Mouse (Mus musculus) spleen, postnatal 14 days (tissue): ENCODE results near the gene Adad2.

ENCODE experiments used
- DNase-seq, 2 experiments: peaks; one replicate each; pipeline ENCODE4 v3.0.0; 2021 to 2022; ENCODE audit warnings: low spot score in 2 of 2

The Adad2 gene

DNA sequence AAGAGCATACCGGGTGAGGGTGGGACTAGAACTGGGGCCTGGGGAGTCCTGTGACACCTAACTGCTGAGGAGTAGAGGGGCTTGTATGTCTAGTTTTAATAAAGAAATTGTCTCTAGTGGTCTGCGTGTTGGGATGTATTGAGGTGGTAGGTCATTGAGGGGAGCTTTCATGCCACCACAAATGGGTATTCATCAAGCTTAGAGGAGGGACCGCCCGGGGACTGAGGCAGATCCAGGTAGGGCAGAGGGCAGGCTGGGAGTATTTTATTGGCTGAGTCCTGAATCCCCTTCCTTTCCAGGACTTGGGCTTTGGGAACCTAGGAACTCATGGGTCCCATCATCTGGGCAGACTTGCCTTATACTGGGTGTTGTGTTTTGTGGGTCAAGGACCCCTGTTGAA, 4.3 kb downstream of the Adad2 start:
- no peak for DNase-seq

DNA sequence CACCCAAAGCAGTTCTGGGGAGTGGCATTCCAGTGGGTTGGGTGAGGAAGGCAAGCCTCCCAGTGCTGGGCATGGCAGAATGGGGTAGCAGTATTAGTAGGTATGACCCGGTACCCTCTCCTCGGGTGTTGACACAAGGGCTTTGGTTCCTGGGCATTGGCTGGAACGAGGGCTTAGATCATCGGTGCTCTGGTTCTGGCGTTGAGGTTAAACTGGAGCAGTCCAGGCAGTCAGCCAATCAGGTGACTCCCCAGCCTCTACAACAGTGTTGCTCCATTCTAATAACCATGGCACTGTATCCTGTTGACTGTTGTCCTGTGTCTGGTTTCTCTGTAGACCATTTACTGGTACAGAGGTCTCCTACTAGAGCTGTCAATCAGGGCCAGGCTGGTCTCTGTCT, 5.0 kb downstream of the Adad2 start:
- DNase-seq: no peak

DNA sequence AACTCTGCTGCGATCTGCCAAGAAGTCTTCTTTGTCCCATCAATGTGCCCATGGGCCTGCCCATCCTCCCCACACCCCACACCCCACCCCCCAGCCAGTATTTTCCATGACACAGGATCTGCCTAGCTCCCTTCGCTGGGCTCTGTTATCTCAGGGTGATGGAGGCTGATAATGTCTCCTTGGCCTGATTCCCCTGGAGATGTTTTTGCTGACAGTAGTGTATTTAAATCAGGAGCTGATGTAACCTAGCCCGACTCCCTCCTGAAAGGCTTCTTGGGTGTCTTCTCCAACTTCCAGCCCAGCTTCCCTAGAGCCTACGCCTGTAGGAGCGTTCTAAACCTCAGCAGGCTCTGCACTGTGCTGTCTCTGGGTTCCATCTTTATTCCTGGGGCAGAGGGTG, 6.3 kb downstream of the Adad2 start:
- DNase-seq: no peak

DNA sequence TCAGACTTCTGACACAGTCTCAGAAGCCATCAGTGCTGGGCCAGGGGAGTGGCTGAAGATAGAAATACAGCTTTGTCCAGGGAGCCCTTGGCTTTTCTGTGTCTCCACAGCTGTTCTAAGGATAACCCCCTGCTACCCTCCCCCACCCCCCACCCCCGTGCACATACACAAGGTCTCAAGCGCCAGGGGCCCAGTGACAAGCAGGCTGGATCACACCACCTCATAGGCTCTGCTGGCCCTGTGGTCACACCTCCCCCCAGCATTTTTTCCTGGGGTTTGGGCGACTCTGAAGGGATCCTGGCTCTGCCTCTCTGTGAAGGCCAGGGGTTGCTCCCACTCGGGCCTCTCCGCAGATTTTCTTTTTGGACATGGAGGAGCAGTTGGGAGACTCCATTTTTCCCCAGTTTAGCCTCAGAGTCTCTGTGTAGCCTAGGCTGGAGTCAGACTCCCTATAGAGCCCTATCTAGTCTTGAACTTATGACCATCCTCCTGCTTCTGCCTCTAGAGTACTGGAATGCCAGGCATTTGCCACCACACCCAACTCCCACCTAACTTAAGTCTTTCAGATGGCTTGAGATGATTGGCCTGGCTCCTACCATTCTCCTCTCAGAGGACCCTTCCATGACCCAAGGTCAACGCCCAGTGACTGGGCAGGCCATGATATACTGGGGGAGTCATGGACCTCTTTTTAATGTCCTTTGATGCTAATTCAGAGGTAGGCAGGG, 7.7 kb downstream of the Adad2 start:
- DNase-seq: no peak

DNA sequence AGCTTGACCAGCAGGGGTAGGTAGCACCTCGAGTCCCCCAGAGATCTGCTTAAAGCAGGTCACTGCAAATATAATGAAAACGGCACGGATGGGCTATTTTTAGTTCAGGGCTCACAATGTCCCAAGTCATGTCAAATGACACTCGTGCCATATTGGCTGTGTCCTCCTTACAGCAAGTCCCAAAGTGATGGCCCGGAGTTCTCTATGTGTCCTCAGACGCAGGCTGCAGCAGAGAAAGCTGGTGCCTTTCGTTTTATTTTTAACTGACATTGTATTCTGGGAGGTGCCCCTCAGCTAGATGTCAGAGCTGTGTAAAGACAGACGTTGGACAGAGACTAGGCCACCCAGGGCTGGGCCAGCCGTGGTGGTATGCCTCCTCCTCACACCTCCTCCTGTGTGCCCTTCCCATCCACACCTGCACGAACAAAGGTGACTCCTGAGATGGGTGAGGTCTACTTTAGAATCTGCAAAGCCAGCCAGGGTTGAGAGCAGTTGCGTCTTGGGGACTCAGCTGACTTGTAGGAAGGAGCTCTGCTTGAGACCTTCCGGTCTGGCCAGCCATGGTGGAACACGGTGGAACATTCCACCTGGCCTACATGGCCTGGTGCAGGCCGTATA, 8.4 kb downstream of the Adad2 start:
- DNase-seq: no peak

DNA sequence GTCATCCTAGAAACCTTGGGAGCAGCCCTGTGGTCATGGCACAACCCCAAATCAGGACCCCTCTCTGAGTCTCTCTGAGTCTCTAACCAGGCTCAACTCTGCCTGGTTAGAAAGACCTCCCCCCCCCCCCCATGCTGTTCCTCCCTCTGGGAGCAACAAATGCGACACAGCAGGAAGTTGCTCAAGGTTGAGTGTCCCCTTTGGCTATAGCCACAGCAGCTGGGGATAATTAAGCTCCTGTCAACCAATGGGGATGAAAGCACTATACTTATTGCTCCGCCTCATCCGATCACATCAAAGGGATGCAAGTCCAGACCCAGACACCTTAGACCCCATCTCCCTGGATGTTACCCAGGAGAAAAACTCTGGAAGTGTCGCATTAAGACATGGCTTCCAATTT, 10.0 kb downstream of the Adad2 start:
- no peak for DNase-seq

DNA sequence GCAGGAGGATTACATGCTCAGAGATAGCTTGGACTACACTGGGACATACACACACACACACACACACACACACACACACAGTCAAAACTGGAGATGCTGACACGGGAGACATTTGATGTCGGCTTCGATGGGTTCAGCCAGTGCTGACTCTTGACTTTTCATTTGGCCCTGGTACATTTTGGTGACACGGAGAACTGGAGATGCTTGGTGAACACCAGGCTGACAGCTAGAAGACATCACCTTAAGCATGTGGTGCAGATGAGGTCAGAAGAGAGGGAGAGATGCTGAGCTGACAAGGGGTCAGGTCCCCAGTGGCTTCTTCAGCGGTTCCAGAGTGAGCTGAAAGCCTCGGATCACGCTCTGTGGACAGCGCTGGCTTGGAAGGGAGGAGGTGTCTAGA, 10.5 kb downstream of the Adad2 start:
- no peak for DNase-seq

DNA sequence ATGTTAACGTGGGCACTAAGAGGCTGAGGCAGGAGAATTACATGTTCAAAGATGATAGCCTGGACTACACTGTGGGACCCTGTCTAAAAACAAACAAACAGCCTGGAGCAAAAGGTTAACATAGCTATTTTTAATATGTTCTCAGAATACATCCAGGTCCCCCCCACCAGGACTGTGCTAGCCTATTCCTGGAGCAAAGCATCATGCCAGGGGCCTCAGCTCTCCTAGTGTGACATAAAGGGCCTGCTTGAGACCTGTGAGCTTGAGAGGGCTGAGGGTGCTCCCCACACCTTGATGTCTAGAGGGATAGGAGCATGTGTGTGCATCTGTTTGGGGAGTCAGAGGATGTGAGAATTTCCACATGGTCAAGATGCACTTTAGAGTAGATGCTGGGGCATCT, 11.2 kb downstream of the Adad2 start:
- no peak for DNase-seq

DNA sequence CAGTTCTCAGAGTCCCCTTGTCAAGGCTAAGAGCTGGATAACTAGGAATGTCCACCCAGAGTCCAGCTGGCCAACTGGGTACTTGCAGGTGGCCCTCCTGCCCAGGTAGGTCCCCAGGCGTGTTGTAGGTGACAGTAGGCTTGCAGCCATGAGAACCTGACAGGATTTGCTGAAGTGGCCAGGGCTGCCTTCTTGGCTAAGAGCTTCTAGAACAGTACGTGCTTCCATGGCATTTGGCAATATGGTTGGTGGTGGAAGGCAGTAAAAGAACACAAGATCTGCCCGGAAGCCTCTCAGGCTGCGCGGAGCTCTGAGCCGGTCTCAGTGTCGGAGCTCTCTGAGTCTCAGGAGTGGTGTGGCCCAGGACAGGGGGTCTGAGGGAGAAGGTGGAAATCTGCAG, 12.4 kb downstream of the Adad2 start:
- DNase-seq: no peak

DNA sequence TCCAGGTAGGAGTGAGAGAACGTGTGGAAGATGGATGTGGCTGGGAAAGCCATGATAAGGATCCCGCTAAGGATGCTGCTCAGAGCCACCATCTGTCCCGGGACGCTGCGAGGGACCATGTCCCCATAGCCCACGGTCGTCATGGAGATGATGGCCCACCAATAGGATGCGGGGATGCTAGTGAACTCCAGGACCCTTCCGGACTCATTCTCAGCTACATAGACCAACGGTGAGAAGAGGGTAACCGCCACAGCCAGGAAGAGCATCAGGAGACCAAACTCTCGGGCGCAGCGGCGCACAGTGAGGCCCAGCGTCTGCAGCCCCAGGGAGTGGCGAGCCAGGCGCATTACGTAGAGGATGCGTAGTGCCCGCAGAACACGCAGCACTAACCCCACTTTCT, 13.2 kb downstream of the Adad2 start:
- no peak for DNase-seq

DNA sequence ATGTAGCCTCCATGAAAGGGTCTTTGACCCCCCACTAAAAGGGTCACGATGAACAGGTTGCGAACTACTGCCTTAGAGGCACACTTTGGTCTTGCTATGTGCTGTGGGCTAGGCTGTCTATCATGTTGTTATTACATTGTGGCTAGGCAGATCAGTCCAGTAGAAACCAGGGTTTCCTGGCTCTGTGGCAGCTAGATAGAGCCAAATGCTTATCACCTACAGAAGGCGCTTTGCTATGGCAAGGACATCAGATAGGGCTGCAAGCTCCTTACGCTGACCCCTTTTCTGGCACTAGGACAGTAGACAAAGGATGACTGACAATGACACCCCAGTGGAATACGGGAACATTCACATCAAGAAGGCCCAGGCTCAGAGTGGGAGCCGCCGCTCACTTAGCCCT, 14.7 kb downstream of the Adad2 start:
- no peak for DNase-seq

DNA sequence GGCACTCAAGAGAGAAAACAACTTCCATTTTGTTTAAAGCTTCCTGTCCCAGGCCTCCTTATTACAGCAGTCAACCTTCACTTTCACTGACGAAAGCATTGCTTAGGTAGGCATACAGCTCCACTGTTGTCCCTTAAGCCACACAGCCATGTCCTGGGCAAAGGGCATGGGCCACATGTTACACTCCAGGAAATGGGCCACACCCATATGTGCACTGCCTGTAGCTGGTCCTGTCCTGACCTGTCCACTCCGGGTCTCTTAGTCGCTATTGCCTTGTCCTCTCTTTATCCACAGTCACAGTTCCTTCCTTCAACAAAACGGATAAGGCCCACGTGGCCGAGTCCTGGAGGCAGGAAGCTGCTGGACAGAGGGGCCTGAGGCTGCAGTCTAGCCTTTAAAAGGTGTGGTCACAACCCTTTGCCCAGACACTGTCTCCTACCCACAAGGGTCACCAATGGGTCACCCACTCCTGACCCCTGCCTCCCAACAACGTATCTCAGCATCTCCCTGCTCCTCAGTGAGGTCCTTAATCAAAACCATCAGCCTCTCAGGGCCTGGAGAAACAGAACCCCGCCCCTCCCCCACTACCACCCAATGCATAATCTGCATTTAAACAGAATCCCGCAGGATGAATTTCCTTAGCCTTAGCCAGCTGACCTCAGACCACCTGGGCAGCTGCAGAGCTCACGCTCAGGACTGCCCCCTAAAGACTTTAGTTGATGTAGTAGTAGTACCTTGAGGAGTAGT, 15.2 kb downstream of the Adad2 start:
- DNase-seq: no peak

DNA sequence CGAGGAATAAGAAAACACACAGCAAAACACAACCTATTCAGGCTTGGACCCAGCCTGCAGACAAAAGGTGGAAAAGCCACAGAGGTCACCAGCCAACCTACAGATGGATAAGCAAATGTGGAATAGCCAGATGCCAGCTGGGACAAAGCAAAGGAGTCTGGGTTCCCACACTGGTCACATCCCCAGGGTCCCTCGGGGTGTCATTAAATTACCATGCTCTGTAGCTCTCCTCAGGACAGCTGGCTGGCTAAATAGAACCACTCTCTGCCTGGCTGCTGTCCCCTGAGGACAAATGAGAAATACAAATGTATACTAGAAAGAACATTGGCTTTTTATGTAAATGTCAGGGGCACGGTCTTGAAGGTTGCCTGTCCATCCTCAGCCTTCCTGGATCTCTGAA, 18.3 kb downstream of the Adad2 start:
- no peak for DNase-seq

DNA sequence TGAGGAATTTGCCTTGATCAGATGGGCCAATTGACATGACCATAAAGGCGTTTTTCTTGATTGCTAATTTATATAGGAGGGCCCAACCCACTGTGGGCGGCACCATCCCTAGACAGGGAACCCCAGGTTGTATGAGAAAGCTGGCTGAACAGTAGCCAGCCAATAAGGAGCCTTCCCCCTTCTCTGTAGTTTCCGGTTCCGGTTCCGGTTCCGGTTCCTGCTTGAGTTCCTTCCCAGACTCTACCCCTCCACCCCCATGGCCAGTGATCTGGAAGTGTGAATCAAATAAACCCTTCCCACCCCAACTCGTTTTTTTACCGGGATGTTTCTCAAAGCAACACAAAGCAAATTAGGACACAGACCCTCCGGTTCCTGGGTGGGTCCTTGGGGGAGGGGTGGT, 19.7 kb downstream of the Adad2 start:
- no peak for DNase-seq

DNA sequence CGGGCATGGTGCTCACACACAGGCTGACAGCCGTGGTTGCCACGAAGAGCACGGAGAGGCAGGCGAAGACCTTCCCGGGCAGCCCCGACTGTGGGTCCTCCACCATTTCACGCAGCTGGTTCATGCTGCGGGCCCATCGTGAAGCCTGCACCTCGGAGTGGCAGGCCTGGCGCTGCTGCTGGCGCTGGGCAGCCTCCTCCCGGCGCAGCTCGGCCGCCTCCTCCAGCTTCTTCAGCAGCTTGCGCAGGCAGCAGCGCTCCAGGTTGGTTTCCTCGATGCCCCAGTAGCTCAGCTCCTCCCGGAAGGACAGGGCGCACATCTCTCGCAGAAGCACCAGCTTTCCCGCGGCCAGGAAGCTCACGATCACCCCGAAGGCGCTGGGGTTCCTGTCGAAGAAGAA, 20.4 kb downstream of the Adad2 start:
- DNase-seq: no peak

DNA sequence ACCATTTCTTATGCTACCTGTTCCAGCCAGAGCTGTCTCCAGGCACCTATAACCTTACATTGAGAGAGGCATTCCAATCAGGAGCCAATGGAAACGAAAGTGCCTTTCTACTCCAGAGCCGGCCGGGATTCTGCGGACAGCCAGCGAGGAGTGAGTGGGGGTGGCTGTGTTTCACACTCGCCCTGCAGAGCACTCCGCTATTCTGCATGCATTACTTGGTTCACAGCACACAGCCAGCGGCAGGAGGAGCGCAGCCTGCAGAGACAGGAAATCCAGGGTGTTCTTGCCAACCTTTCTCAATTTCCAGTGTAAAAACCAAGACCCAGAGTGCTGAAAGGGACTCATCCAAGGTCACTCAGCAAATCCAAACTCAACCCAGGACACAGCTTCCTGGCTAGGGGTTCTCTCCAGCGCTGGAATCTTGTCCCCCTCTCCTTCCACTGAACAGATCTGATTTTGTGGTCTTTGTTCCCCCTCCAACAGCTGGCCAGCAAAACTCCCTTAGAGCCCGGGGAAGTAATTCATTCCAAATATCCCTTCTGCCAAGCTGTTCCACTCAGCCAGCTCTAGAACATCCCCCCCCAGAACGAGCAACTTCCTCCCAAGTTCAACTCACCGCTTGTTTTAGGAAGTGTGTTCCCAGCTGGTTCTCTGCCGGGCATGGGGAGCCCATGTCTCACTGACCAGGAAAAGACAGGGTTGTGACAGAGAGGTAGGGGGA, 22.2 kb downstream of the Adad2 start:
- no peak for DNase-seq

DNA sequence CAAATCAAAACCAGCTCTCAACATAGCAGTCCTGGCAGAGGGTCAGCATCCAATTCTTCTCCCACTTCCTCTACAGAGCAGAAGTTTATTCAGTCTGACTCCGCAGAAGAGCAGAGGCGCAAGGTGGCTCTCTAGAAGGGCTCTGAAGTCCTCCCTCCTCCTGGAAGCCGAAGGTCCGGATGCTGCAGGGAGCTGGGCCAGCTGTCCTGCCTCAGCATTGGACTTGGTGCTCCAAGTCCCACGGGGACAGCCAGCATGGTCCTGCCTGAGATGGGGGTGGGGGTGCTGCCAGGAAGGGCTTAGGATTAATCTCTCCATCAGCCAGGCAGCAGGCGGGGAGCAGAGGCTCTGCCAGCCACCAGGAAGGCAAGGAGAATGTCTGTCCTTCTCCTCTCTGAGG, 22.8 kb downstream of the Adad2 start, which contains the start of gene Kcng4:
Kcng4 (minus strand) TSS at position 303 of the 400 bp plus-strand sequence.
- no peak for DNase-seq

DNA sequence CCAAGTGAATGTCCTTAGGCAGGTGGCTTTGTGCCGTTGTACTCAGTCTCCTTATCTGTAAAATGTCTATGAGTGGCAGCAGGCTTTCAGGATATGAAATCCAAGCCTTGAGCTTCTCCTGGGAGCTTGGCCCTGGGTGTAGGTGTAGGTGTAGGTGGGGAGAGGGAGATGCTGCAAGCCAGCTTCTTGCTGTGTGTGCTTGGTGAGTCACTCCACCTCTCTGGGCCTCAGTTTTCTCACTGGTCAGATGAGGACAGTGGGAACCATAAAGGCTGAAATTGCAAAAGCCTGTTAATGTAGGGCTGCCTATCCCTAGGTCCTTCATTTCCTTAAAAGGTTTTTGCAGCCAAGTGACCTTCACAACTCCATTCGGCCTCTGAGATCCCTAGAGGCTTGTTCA, 23.4 kb downstream of the Adad2 start:
- DNase-seq: no peak

DNA sequence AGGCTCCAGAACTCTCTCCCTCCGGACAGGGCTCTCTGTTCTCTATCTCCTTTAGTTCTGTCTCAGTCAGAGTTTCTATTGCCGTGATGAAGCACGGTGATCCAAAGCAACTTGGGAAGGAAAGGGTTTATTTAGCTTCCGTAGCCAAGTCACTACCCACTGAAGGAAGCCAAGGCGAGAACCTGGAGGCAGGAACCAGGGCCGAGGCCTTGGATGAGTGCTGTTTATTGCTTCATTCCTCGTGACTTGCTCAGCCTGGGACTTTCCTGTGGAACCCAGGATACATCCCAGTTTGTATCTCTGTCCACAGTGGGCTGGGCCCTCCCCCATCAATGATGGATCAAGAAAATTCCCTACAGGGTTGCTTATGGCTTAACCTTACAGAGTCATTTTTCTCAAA, 24.2 kb downstream of the Adad2 start:
- DNase-seq: no peak

DNA sequence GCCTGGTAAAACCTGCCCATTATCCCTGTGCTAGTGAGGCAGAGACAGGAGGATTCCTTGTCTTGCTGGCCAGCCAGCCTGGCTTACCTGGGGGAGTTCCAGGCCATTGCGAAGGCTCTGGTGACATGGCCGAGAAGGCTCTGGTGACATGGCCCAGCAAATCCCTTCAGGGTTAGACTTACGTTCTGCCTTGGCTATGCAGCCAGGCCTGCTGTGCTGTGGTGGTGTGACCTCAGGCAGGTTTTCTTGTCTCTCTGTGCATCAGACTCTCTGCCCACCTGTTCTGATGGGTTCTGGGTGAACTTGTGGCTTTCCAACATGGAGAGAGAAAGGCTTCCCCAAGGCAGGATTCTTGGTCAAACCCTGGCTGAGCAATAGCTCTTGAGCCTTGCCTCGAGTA, 24.8 kb downstream of the Adad2 start:
- no peak for DNase-seq

DNA sequence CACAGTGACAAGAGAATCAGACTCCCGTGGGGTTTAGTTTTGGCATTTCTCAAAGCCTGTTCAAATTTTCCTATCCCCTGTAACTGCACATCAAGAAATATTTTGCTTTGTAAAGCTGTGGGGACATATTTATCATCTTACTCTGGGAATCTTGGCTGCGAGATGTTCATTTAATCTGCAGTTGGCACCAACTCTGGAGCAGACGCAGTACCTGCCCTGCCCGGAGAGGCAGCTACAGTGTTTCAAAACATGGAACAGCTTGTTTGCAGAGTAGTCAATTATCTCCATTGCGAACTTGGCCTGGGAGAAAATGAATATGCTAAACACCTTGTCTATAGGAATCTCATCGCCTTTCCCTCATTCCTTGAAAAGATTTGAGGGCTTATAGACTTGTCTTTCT, 25.7 kb downstream of the Adad2 start:
- no peak for DNase-seq

DNA sequence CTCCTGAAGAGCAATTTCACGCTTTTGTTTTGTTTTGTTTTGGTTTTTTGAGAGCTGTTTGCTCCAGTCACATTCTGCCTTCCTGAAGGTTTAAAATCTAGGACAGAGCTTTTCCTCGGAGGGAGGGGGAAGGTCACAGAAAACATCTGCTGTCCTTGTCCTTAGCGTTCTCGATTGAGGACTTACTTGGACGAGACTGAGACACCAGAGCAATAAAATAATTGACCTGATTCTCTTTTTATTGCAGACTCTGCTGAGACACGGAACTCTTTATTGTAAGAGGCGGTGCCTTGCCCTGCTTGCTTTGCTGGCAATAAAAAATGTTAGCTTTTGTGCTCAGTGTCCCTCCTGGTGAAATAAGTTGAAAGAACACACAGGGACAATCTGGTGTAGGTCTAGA, 27.3 kb downstream of the Adad2 start:
- no peak for DNase-seq

DNA sequence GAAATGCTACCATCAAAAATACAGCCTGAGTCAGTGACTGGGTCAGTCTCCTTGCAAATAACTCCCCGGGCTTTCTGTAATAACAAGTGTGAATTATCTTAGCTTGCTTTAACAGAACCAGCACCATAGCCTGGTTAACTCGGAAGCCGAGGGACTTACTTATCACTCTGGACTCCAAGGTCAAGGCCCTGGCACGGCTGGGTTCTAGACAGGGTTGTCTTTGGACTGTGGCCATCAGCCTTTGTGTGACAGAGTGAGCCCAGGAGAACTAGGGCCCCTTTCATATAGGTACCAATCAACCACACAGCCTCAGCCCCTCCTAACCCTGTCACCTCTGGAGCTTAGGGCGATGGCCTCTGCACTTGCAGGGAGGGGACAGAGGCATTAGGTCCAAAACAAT, 28.5 kb downstream of the Adad2 start:
- no peak for DNase-seq
